Mouse (Mus musculus): ENCODE results near the gene Bloc1s6. TPM values are rescaled to one million over a fixed set of nuclear protein-coding genes. Genes with fewer than 3 reads are reported as not detected.

Bloc1s6 gene
- polyA plus RNA-seq, 1 experiment from 2014 or later: 56.9 TPM

DNA sequence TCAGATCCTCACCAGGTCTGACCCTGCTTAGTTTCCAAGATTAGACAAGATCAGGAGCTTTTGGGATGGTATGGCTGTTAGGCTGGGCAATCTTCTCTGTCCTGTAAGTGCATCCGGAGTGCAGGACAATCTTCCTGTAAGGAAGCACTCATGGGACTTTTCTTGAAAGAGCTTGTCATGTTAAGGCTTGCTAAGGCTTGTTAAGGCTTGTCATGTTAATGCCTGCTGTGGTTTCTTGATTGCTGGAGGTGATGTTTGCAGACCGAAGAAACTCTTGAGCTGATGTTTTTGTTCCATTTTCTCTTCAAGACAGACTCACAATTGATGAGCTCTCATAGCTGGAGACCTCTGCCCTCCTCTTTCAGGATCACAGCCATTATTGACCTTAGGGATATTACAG, 47.9 kb downstream of the Bloc1s6 start:
- Histone ChIP-seq H3K9ac (replicated peaks) (no peak overlapping the region), H3K4me2 (no peak overlapping the region), H3K36me3 (no peaks in the 10 kb centered on the region), H3K9me3 (no peaks in the 10 kb centered on the region), H3K4me3 (replicated peaks) (no peak overlapping the region), H3K27ac (no peak overlapping the region), H3K4me1 (replicated peaks) (no peaks in the 10 kb centered on the region), H3K27me3 (no peaks in the 10 kb centered on the region)
- 86% methylated on average over 2 of the region's 2 CpGs for WGBS
- no peak for ATAC-seq (ENCODE audit: insufficient number of reproducible peaks, insufficient read depth, low FRiP score, low TSS enrichment, low read depth)

DNA sequence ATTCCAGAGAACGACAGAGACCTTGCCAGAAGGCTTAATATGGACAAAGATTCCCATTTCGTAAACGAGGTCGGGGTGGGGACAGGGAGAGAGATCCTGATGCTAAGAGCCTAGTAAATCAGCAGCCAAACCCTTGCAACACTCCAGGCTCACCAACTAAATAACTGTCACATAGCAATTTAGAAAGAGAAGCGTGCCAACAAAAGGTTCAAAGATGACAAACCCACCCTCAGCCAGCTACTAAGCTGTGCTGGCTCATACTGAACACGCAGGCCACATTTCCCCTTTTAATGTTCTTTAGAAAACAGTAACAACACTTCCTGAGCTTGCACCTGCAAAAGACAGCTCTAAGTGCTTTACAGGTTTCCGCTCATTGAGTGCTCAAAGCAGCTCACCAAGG, 51.0 kb downstream of the Bloc1s6 start:
- 80% methylated on average over 7 of the region's 7 CpGs for WGBS
- ATAC-seq (ENCODE audit: insufficient number of reproducible peaks, insufficient read depth, low FRiP score, low TSS enrichment, low read depth): no peak
- no peaks in the 10 kb centered on the region for H3K27me3 ChIP-seq
- no peak overlapping the region for H3K4me3 ChIP-seq (replicated peaks)
- H3K9ac ChIP-seq (replicated peaks): no peak overlapping the region
- no peaks in the 10 kb centered on the region for H3K9me3 ChIP-seq
- H3K36me3 ChIP-seq: no peaks in the 10 kb centered on the region
- no peak overlapping the region for H3K27ac ChIP-seq
- no peaks in the 10 kb centered on the region for H3K4me1 ChIP-seq (replicated peaks)
- H3K4me2 ChIP-seq: no peak overlapping the region

DNA sequence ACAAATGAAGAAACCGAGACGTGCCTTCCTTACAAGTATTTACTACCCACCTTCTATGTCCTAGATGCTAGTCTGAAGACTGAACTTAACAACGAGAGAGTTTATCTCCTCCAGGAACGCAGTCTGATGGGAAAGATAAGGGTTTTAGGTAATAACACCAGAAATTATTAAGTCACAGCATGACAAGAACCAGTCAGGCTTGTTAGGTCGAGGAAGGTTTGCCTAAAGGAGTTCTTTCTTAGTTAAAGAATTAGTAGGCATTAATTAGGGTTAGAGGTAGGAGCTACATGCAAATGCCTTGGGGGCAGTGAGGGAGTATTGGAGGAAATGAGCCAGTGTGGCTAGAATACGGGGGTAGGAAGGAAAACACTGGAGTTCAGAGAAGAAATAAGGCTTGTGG, 51.4 kb downstream of the Bloc1s6 start:
- Histone ChIP-seq H3K9me3 (no peaks in the 10 kb centered on the region), H3K4me3 (replicated peaks) (no peak overlapping the region), H3K4me1 (replicated peaks) (no peaks in the 10 kb centered on the region), H3K4me2 (no peak overlapping the region), H3K27me3 (no peaks in the 10 kb centered on the region), H3K36me3 (no peaks in the 10 kb centered on the region), H3K27ac (no peak overlapping the region), H3K9ac (replicated peaks) (no peak overlapping the region)
- ATAC-seq (ENCODE audit: insufficient number of reproducible peaks, insufficient read depth, low FRiP score, low TSS enrichment, low read depth): no peak
- 57% methylated on average over 6 of the region's 6 CpGs for WGBS

Other genes starting within 250 kb of the Bloc1s6 start
- 19.6 and 20.5 TPM in 2 replicates for gene Gatm, start 127.2 kb upstream of the Bloc1s6 start, polyA plus RNA-seq (2016; fragmentation: Nextera tagmentation; extraction: Ambion mirVana)
- gene AA467197, start 101.5 kb upstream of the Bloc1s6 start, polyA plus RNA-seq (2016; fragmentation: Nextera tagmentation; extraction: Ambion mirVana): 0.41 and 0.47 TPM in 2 replicates
- 11.1 and 12.4 TPM in 2 replicates for gene Slc30a4, start 35.8 kb upstream of the Bloc1s6 start, polyA plus RNA-seq (2016; fragmentation: Nextera tagmentation; extraction: Ambion mirVana)
- gene Sqor, start 26.7 kb downstream of the Bloc1s6 start, polyA plus RNA-seq (2016; fragmentation: Nextera tagmentation; extraction: Ambion mirVana): 3.2 and 3.4 TPM in 2 replicates